Mouse (Mus musculus): ENCODE measurements at regions not wholly inside any gene's neighbourhood (a gene's known extent, or its start where the extent isn't known, plus 50 kb on each side); places are given as distances from the start of the nearest gene placed in this dataset.

DNA sequence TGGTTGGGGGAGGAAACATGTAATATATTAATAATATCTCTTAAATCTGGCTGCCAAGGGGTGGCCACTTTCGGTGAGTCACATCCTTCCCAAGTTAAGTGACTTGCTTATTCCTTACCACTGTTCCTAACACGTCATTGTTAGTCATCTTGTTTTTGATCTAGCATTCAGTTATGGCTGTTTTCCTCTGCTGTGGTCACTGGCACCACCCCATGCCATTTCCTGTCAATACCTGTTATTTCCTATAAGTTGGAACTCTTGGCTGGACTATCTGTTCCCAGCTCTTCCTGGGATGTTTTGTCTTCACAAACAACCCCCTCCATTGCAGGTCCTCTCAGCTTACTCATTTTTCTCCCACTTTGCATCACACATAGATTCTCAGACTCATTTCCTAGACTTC lies 703.5 kb upstream of the Tmem132c start:
- Histone ChIP-seq H3K9me3 (ENCODE audit: control insufficient read depth, low read length) (no peaks in the 10 kb centered on the region), H3K27me3 (replicated peaks; ENCODE audit: control insufficient read depth, insufficient read depth, low read length) (no peaks in the 10 kb centered on the region), H3K4me2 (ENCODE audit: low read depth, low read length) (no peak overlapping the region), H3K36me3 (ENCODE audit: control insufficient read depth, insufficient read depth, low read length) (no peaks in the 10 kb centered on the region), H3K4me1 (ENCODE audit: control insufficient read depth, insufficient read depth, low read length) (no peaks in the 10 kb centered on the region), H3K27ac (ENCODE audit: low read length) (no peak overlapping the region), H3K9ac (ENCODE audit: low read depth, low read length) (no peak overlapping the region), H3K4me3 (ENCODE audit: low read length) (no peak overlapping the region)
- no peak for ATAC-seq
- 76% methylated on average over 2 of the region's 2 CpGs for WGBS

- Histone ChIP-seq H3K4me3 (ENCODE audit: low read length) (no peak overlapping the region), H3K4me2 (ENCODE audit: low read depth, low read length) (no peak overlapping the region), H3K27ac (ENCODE audit: low read length) (no peak overlapping the region), H3K27me3 (replicated peaks; ENCODE audit: control insufficient read depth, insufficient read depth, low read length) (no peaks in the 10 kb centered on the region), H3K36me3 (ENCODE audit: control insufficient read depth, insufficient read depth, low read length) (no peaks in the 10 kb centered on the region), H3K4me1 (ENCODE audit: control insufficient read depth, insufficient read depth, low read length) (no peaks in the 10 kb centered on the region), H3K9ac (ENCODE audit: low read depth, low read length) (no peak overlapping the region), H3K9me3 (ENCODE audit: control insufficient read depth, low read length) (no peaks in the 10 kb centered on the region)
- no peak for ATAC-seq
- WGBS: 53% methylated on average over 8 of the region's 8 CpGs
These were observed 697.2 kb upstream of the Tmem132c start for GRCm38 (mm10) chr5:126544261-126544976.

- H3K27ac ChIP-seq (ENCODE audit: low read length): no peak overlapping the region
- H3K36me3 ChIP-seq (ENCODE audit: control insufficient read depth, insufficient read depth, low read length): no peaks in the 10 kb centered on the region
- no peak overlapping the region for H3K4me2 ChIP-seq (ENCODE audit: low read depth, low read length)
- 80% methylated on average over 4 of the region's 4 CpGs for WGBS
- H3K27me3 ChIP-seq (replicated peaks; ENCODE audit: control insufficient read depth, insufficient read depth, low read length): no peaks in the 10 kb centered on the region
- H3K9ac ChIP-seq (ENCODE audit: low read depth, low read length): no peak overlapping the region
- no peak overlapping the region for H3K4me3 ChIP-seq (ENCODE audit: low read length)
- no peak for ATAC-seq
- no peaks in the 10 kb centered on the region for H3K4me1 ChIP-seq (ENCODE audit: control insufficient read depth, insufficient read depth, low read length)
- H3K9me3 ChIP-seq (ENCODE audit: control insufficient read depth, low read length): no peaks in the 10 kb centered on the region
These were observed 693.8 kb upstream of the Tmem132c start for GRCm38 (mm10) chr5:126547841-126548240.

- ATAC-seq: no peak
- WGBS: 73% methylated on average over 3 of the region's 3 CpGs
- no peaks in the 10 kb centered on the region for H3K36me3 ChIP-seq (ENCODE audit: control insufficient read depth, insufficient read depth, low read length)
- H3K4me2 ChIP-seq (ENCODE audit: low read depth, low read length): no peak overlapping the region
- no peaks in the 10 kb centered on the region for H3K27me3 ChIP-seq (replicated peaks; ENCODE audit: control insufficient read depth, insufficient read depth, low read length)
- H3K9me3 ChIP-seq (ENCODE audit: control insufficient read depth, low read length): no peaks in the 10 kb centered on the region
- no peak overlapping the region for H3K4me3 ChIP-seq (ENCODE audit: low read length)
- H3K9ac ChIP-seq (ENCODE audit: low read depth, low read length): no peak overlapping the region
- H3K27ac ChIP-seq (ENCODE audit: low read length): no peak overlapping the region
- no peaks in the 10 kb centered on the region for H3K4me1 ChIP-seq (ENCODE audit: control insufficient read depth, insufficient read depth, low read length)
These were observed 689.9 kb upstream of the Tmem132c start for GRCm38 (mm10) chr5:126551676-126552075.

DNA sequence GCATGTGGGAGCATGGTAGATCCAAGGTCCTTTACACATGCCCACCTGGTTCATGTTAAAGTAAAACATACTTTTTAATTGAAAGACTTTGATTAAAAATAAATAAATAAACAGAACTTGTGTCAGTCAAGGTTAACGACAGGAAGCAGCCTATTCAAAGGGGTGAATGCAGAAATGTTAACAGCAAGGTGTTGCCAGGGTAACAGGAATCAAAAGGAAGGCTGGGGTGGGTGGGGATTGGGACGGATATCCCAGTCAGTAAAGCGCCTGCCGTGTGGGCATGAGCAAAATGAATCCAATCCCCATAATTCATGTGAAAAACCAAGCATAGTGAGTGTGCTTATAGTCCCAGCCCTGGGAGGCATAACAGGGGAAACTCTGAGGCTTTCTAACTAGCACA lies 682.6 kb upstream of the Tmem132c start:
- H3K4me3 ChIP-seq (ENCODE audit: low read length): no peak overlapping the region
- WGBS: 72% methylated on average over 4 of the region's 4 CpGs
- H3K9me3 ChIP-seq (ENCODE audit: control insufficient read depth, low read length): no peaks in the 10 kb centered on the region; the same call in 1 of the 2 replicates
- H3K27me3 ChIP-seq (replicated peaks; ENCODE audit: control insufficient read depth, insufficient read depth, low read length): no peaks in the 10 kb centered on the region
- no peak for ATAC-seq
- H3K9ac ChIP-seq (ENCODE audit: low read depth, low read length): no peak overlapping the region
- H3K27ac ChIP-seq (ENCODE audit: low read length): no peak overlapping the region
- no peaks in the 10 kb centered on the region for H3K4me1 ChIP-seq (ENCODE audit: control insufficient read depth, insufficient read depth, low read length)
- no peak overlapping the region for H3K4me2 ChIP-seq (ENCODE audit: low read depth, low read length)
- H3K36me3 ChIP-seq (ENCODE audit: control insufficient read depth, insufficient read depth, low read length): no peaks in the 10 kb centered on the region

- H3K4me2 ChIP-seq (ENCODE audit: low read depth, low read length): no peak overlapping the region
- no peak for ATAC-seq
- H3K4me3 ChIP-seq (ENCODE audit: low read length): no peak overlapping the region
- H3K27me3 ChIP-seq (replicated peaks; ENCODE audit: control insufficient read depth, insufficient read depth, low read length): no peaks in the 10 kb centered on the region
- H3K9ac ChIP-seq (ENCODE audit: low read depth, low read length): no peak overlapping the region
- H3K9me3 ChIP-seq (ENCODE audit: control insufficient read depth, low read length): no peaks in the 10 kb centered on the region
- no peaks in the 10 kb centered on the region for H3K36me3 ChIP-seq (ENCODE audit: control insufficient read depth, insufficient read depth, low read length)
- H3K4me1 ChIP-seq (ENCODE audit: control insufficient read depth, insufficient read depth, low read length): no peaks in the 10 kb centered on the region
- WGBS: 74% methylated on average over 2 of the region's 2 CpGs
- H3K27ac ChIP-seq (ENCODE audit: low read length): no peak overlapping the region
These were observed 675.8 kb upstream of the Tmem132c start for GRCm38 (mm10) chr5:126565817-126566216.

DNA sequence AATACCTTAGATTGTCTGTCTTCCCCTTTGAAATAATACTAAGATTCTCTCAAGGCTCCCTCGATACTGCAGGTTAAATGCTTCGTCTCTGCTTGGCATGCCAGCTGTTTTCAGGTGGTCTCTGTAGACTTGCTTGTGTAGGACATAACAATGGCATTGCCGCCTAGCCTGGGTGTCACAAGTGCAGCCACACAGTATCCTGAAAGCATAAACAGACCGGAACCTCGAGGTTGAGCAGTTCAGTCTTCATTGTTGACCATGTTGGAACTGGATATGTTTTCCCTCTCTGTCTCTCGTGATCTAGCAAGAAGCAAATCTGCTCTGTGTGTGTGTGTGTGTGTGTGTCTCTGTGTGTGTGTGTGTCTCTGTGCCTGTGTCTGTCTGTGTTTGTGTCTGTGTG lies 675.4 kb upstream of the Tmem132c start:
- Histone ChIP-seq H3K27ac (ENCODE audit: low read length) (no peak overlapping the region), H3K4me2 (ENCODE audit: low read depth, low read length) (no peak overlapping the region), H3K9me3 (ENCODE audit: control insufficient read depth, low read length) (no peaks in the 10 kb centered on the region), H3K4me3 (ENCODE audit: low read length) (no peak overlapping the region), H3K9ac (ENCODE audit: low read depth, low read length) (no peak overlapping the region), H3K36me3 (ENCODE audit: control insufficient read depth, insufficient read depth, low read length) (no peaks in the 10 kb centered on the region), H3K27me3 (replicated peaks; ENCODE audit: control insufficient read depth, insufficient read depth, low read length) (no peaks in the 10 kb centered on the region), H3K4me1 (ENCODE audit: control insufficient read depth, insufficient read depth, low read length) (no peaks in the 10 kb centered on the region)
- 70% methylated on average over 6 of the region's 6 CpGs for WGBS
- ATAC-seq: no peak

DNA sequence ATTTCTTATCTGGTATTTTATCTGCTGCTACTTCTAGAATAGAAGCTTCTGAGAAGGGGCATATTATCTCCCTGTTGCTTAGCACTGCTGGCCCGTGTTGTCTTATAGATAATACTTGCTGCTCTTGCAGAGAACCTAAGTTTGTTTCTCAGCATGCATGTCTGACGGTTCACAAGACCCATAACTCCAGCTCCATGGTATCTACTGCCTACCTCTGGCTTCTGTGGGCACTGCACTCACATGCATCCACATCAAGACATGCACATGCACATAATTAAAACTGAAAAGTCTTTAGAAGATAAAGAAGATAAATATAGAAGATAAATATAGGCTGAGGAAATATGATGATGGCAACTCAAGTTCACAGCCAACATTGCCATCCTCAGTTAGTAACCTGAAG lies 667.8 kb upstream of the Tmem132c start:
- H3K4me3 ChIP-seq (ENCODE audit: low read length): no peak overlapping the region
- 0 out of 2 replicates have a peak, but pooled peaks cover 4% of the 10 kb centered on the region for H3K9me3 ChIP-seq (ENCODE audit: control insufficient read depth, low read length)
- H3K4me2 ChIP-seq (ENCODE audit: low read depth, low read length): no peak overlapping the region
- H3K4me1 ChIP-seq (ENCODE audit: control insufficient read depth, insufficient read depth, low read length): no peaks in the 10 kb centered on the region
- no peak for ATAC-seq
- WGBS: 68% methylated on average over 2 of the region's 2 CpGs
- H3K27ac ChIP-seq (ENCODE audit: low read length): no peak overlapping the region
- no peaks in the 10 kb centered on the region for H3K36me3 ChIP-seq (ENCODE audit: control insufficient read depth, insufficient read depth, low read length)
- no peak overlapping the region for H3K9ac ChIP-seq (ENCODE audit: low read depth, low read length)
- no peaks in the 10 kb centered on the region for H3K27me3 ChIP-seq (replicated peaks; ENCODE audit: control insufficient read depth, insufficient read depth, low read length)

- 70% methylated on average over 12 of the region's 12 CpGs for WGBS
- no peak for ATAC-seq
- Histone ChIP-seq H3K4me2 (ENCODE audit: low read depth, low read length) (no peak overlapping the region), H3K27ac (ENCODE audit: low read length) (no peak overlapping the region), H3K9me3 (ENCODE audit: control insufficient read depth, low read length) (0 out of 2 replicates have a peak, but pooled peaks cover 3% of the 10 kb centered on the region), H3K27me3 (replicated peaks; ENCODE audit: control insufficient read depth, insufficient read depth, low read length) (no peaks in the 10 kb centered on the region), H3K36me3 (ENCODE audit: control insufficient read depth, insufficient read depth, low read length) (no peaks in the 10 kb centered on the region), H3K4me3 (ENCODE audit: low read length) (no peak overlapping the region), H3K4me1 (ENCODE audit: control insufficient read depth, insufficient read depth, low read length) (no peaks in the 10 kb centered on the region), H3K9ac (ENCODE audit: low read depth, low read length) (no peak overlapping the region)
These were observed 643.8 kb upstream of the Tmem132c start for GRCm38 (mm10) chr5:126597786-126598330.

GRCm38 (mm10) chr5:126599561-126599960 lies 642.0 kb upstream of the Tmem132c start:
- Histone ChIP-seq H3K9ac (ENCODE audit: low read depth, low read length) (no peak overlapping the region), H3K27me3 (replicated peaks; ENCODE audit: control insufficient read depth, insufficient read depth, low read length) (no peaks in the 10 kb centered on the region), H3K27ac (ENCODE audit: low read length) (no peak overlapping the region), H3K4me3 (ENCODE audit: low read length) (no peak overlapping the region), H3K4me2 (ENCODE audit: low read depth, low read length) (no peak overlapping the region), H3K36me3 (ENCODE audit: control insufficient read depth, insufficient read depth, low read length) (no peaks in the 10 kb centered on the region), H3K4me1 (ENCODE audit: control insufficient read depth, insufficient read depth, low read length) (no peaks in the 10 kb centered on the region), H3K9me3 (ENCODE audit: control insufficient read depth, low read length) (0 out of 2 replicates have a peak, but pooled peaks cover 3% of the 10 kb centered on the region)
- ATAC-seq: no peak
- WGBS: 82% methylated on average over 5 of the region's 5 CpGs
